Mouse (Mus musculus) small intestine, adult 2 months (tissue): ENCODE data around the gene F2.

ENCODE experiments used
- CTCF ChIP-seq: fragments of 200-500 bp; IDR thresholded peaks from 2 replicates; pipeline ENCODE4 v1.5.1; 2012; ENCODE audit warnings: low read depth, mild to moderate bottlenecking, control low read depth, inconsistent platforms, low read length, moderate library complexity, mixed read lengths; ENCODE audit not compliant: insufficient replicate concordance, insufficient read length; ENCODE audit errors: extremely low read depth
- POLR2A ChIP-seq: fragments of 200-500 bp; IDR thresholded peaks from 2 replicates; pipeline ENCODE4 v1.6.1; 2012; ENCODE audit warnings: low read depth, mild to moderate bottlenecking, control low read depth, inconsistent platforms, low read length, moderate library complexity

DNA sequence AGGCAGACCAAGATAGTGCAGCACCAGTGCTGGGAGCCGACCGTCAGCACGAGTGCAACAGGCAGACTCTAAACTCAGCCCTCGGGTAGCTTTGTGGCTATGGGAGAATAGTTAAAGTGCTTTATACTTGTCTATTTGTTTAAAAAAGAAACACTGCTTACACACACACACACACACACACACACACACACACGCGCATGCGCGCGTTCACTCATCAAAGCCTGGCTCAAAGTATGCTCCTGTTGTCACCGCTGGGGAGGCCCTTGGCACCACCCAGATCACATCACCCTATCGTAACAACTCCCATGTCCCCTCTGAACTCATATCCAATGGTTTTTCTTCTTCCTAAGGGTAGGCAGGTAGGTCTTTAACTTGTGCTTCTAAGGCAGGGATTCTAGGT, 7.8 kb upstream of the F2 start:
- TF ChIP-seq POLR2A: no peak
- no peak for TF ChIP-seq CTCF
